Mouse (Mus musculus): ENCODE measurements around the gene Cln6. TPM values are rescaled to one million over a fixed set of nuclear protein-coding genes. Genes with fewer than 3 reads are reported as not detected.

The Cln6 gene
- polyA plus RNA-seq, 1 experiment from 2014 or later: 21.2 TPM

Other genes with a start within 250 kb of the Cln6 start
- gene Itga11, start 161.0 kb upstream of the Cln6 start, polyA plus RNA-seq (2015; fragmentation: Nextera tagmentation; extraction: Ambion mirVana): 3.4 and 5.4 TPM in 2 replicates
- 19.8 and 20.2 TPM in 2 replicates for gene Fem1b, start 26.9 kb upstream of the Cln6 start, polyA plus RNA-seq (2015; fragmentation: Nextera tagmentation; extraction: Ambion mirVana)
- gene Calml4, start 19.3 kb downstream of the Cln6 start, polyA plus RNA-seq (2015; fragmentation: Nextera tagmentation; extraction: Ambion mirVana): 5.9 and 9.8 TPM in 2 replicates
- gene Pias1, start 149.1 kb downstream of the Cln6 start, polyA plus RNA-seq (2015; fragmentation: Nextera tagmentation; extraction: Ambion mirVana): 56.5 and 59.2 TPM in 2 replicates

All from embryonic facial prominence, embryonic 13.5 days (tissue).